ENCODE assay signal across 25 mouse cellular contexts in genomic region chr17:56836336-56836735, GRCm38 (mm10). TPM values are rescaled to one million over a fixed set of nuclear protein-coding genes. Genes with fewer than 3 reads are reported as not detected.
"Had no signal": no experiment of that assay in that cellular context is flagged by ENCODE, and none has a peak within 500 bp of the region (broad histone marks: within the 10 kb centered on the region; RNA-seq: fewer than 3 reads in every experiment).

No protein-coding gene starts in this region.

- H3K4me2 ChIP-seq: limb, embryonic 13.5 days; liver, embryonic 13.5 days; lung, embryonic 14.5 days; midbrain, embryonic 13.5 days; neural tube, embryonic 15.5 days; stomach, embryonic 15.5 days had no signal

- H3K4me1 ChIP-seq: limb, embryonic 13.5 days; stomach, embryonic 15.5 days had no signal

- H3K9ac ChIP-seq: limb, embryonic 13.5 days; liver, embryonic 13.5 days; lung, embryonic 14.5 days; midbrain, embryonic 13.5 days; neural tube, embryonic 15.5 days; stomach, embryonic 15.5 days had no signal

- H3K4me3 ChIP-seq: layer of hippocampus, adult 2 months; limb, embryonic 13.5 days; liver, embryonic 13.5 days; midbrain, embryonic 13.5 days; myocyte; neural tube, embryonic 15.5 days; stomach, embryonic 15.5 days had no signal

- H3K36me3 ChIP-seq: limb, embryonic 13.5 days; liver, embryonic 13.5 days; midbrain, embryonic 13.5 days; neural tube, embryonic 15.5 days; stomach, embryonic 15.5 days had no signal

- DNase-seq: kidney, adult 11 months; kidney, postnatal 10 days; kidney, postnatal 4 days; left cerebral cortex, postnatal 4 days; liver, embryonic 13.5 days; lung, embryonic 14.5 days; lung, postnatal 10 days; right cerebral cortex, postnatal 4 days; spleen, adult 18-20 months; thymus, adult 2 months; thymus, postnatal 36 days had no signal

- H3K27ac ChIP-seq: hindbrain, postnatal 0 days; layer of hippocampus, adult 2 months; limb, embryonic 13.5 days; liver, embryonic 13.5 days; midbrain, embryonic 13.5 days; neural tube, embryonic 15.5 days; stomach, embryonic 15.5 days had no signal

- ATAC-seq: hindbrain, postnatal 0 days; midbrain, embryonic 13.5 days had no signal

- H3K9me3 ChIP-seq: limb, embryonic 13.5 days; liver, embryonic 13.5 days; midbrain, embryonic 13.5 days; neural tube, embryonic 15.5 days; stomach, embryonic 15.5 days had no signal

- H3K27me3 ChIP-seq: neural tube, embryonic 15.5 days; stomach, embryonic 15.5 days had no signal

RNA-seq across cellular contexts. Expression of gene Acsbg2, which starts 37.9 kb away (rescaled TPM):
- total RNA-seq: hindbrain, postnatal 0 days; layer of hippocampus, adult 2 months; layer of hippocampus, postnatal 14 days; left cerebral cortex, adult 18-20 months; left cerebral cortex, postnatal 10 days; left cerebral cortex, postnatal 4 days; megakaryocyte-erythroid progenitor cell, adult 5-6 weeks had no signal
- polyA plus RNA-seq: hindbrain, postnatal 0 days; intestine, embryonic 14.5 days; kidney, embryonic 14.5 days; limb, embryonic 13.5 days; liver, embryonic 13.5 days; lung, embryonic 14.5 days; midbrain, embryonic 13.5 days; myocyte; neural tube, embryonic 11.5 days; neural tube, embryonic 15.5 days; stomach, embryonic 15.5 days had no signal

RNA-seq across cellular contexts. Expression of gene 1700061G19Rik, which starts 38.9 kb away (rescaled TPM):
- total RNA-seq: hindbrain, postnatal 0 days; megakaryocyte-erythroid progenitor cell, adult 5-6 weeks had no signal
